Mouse (Mus musculus): ENCODE data around the gene Mical2. TPM values are rescaled to one million over a fixed set of nuclear protein-coding genes. Genes with fewer than 3 reads are reported as not detected.

Mical2 gene
- polyA plus RNA-seq, 1 experiment from 2014 or later, result 105 TPM

GRCm38 (mm10) chr7:112244683-112245082 lies 19.0 kb downstream of the Mical2 start:
- Histone ChIP-seq H3K27ac (replicated peaks) (peak overlapping the region; percentile 87), H3K36me3 (peaks cover 93% of the 10 kb centered on the region)
- 26% methylated on average over 6 of the region's 6 CpGs for WGBS

DNA sequence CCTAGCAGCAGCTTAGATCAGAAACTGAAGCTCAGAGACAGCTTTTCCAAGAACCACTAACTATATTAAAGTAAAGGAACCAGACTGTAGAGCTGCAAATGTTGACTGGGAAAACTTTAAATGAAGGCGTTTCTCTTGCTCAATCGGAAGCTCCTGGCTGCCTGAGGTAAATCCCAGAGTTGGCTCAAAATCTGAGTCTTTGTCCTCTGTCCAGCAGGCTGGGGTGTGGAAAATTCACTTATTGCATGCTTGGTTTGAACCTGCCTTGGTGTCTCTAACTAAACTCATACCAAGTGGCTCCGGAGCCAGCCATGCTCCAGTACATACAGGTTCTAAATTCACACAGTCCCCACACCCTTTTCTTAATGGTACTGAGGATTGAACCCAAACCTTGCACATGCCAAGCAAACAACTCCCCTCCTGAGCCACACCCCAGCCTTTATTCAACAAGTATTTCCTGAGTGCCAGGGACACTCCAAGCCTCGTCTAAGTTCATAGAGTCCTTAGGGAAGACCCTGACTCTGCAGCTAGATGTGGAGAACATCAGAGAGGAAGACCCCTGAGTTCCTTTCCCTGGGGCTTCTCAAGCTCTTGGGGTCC lies 20.3 kb downstream of the Mical2 start:
- H3K27ac ChIP-seq (replicated peaks), result peak overlapping the region; percentile 29
- no peak overlapping the region for H3K4me3 ChIP-seq
- no peak for ATAC-seq (ENCODE audit: extremely low read depth, insufficient number of reproducible peaks, low FRiP score, low TSS enrichment)
- H3K9ac ChIP-seq, result peak overlapping the region; percentile 37
- H3K36me3 ChIP-seq, result peaks cover 91% of the 10 kb centered on the region
- 75% methylated on average over 4 of the region's 4 CpGs for WGBS
- peaks cover 97% of the 10 kb centered on the region for H3K4me1 ChIP-seq
- no peaks in the 10 kb centered on the region for H3K27me3 ChIP-seq (replicated peaks)
- no peak overlapping the region for H3K4me2 ChIP-seq
- H3K9me3 ChIP-seq, result no peaks in the 10 kb centered on the region

More at GRCm38 (mm10) chr7:112244683-112245082, 19.0 kb downstream of the Mical2 start:
- ATAC-seq (ENCODE audit: extremely low read depth, insufficient number of reproducible peaks, low FRiP score, low TSS enrichment), result no peak
- Histone ChIP-seq H3K9me3 (no peaks in the 10 kb centered on the region), H3K27me3 (replicated peaks) (no peaks in the 10 kb centered on the region), H3K4me3 (no peak overlapping the region), H3K4me2 (no peak overlapping the region), H3K4me1 (peaks cover 96% of the 10 kb centered on the region), H3K9ac (peak overlapping the region; percentile 57)

DNA sequence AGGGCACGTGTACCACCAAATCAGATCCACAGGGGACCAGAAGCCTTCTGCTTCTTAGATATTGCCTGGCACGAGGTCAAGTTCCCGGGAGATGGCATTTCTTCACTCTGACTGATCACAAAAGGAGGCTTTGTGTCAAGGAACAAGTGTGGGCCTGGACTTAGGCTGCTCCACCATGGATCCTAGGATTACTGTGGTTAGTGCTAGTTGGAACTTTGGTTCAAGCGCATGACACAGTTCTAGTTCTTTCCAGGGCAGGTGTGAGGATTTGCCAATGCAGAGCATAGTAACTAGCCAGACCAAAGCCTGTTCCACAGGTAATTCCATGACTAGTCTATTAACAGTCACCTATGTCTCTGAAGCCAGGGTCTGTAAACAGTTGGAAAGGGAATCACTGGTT lies 20.8 kb downstream of the Mical2 start:
- no peaks in the 10 kb centered on the region for H3K9me3 ChIP-seq
- H3K9ac ChIP-seq, result no peak overlapping the region
- H3K4me1 ChIP-seq, result peaks cover 97% of the 10 kb centered on the region
- H3K4me3 ChIP-seq, result no peak overlapping the region
- H3K4me2 ChIP-seq, result no peak overlapping the region
- 77% methylated on average over 4 of the region's 4 CpGs for WGBS
- H3K27me3 ChIP-seq (replicated peaks), result no peaks in the 10 kb centered on the region
- peaks cover 87% of the 10 kb centered on the region for H3K36me3 ChIP-seq
- peak overlapping the region; percentile 29 for H3K27ac ChIP-seq (replicated peaks)
- no peak for ATAC-seq (ENCODE audit: extremely low read depth, insufficient number of reproducible peaks, low FRiP score, low TSS enrichment)

GRCm38 (mm10) chr7:112247890-112248289 lies 22.2 kb downstream of the Mical2 start:
- ATAC-seq (ENCODE audit: extremely low read depth, insufficient number of reproducible peaks, low FRiP score, low TSS enrichment), result no peak
- Histone ChIP-seq H3K27ac (replicated peaks) (peak overlapping the region; percentile 72), H3K4me3 (no peak overlapping the region), H3K4me2 (no peak overlapping the region), H3K9ac (no peak overlapping the region), H3K4me1 (peaks cover 97% of the 10 kb centered on the region), H3K27me3 (replicated peaks) (no peaks in the 10 kb centered on the region), H3K36me3 (peaks cover 82% of the 10 kb centered on the region), H3K9me3 (no peaks in the 10 kb centered on the region)
- 74% methylated on average over 3 of the region's 3 CpGs for WGBS

DNA sequence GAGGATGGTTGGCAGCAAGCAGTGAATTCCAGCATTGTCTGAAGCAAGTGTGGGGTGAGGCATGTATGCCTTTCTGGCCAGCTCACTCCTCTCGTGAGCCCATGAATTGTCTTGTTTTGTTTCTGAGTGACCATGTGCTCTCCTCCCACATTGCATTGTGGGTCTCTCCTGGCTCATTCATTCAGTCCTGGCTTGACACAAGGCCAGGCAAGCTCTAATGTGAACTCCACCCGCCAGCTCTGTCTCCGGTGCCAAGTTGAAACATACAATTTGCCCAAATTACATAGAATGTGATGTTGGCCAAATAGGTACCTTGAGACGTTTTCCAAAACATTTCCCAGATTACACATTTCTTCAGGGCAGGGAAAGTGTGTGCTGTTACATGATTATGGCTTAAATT lies 23.8 kb downstream of the Mical2 start:
- Histone ChIP-seq H3K27ac (replicated peaks) (peak overlapping the region; percentile 72), H3K9ac (no peak overlapping the region), H3K4me1 (peaks cover 95% of the 10 kb centered on the region), H3K27me3 (replicated peaks) (no peaks in the 10 kb centered on the region), H3K9me3 (no peaks in the 10 kb centered on the region), H3K4me2 (no peak overlapping the region), H3K36me3 (peaks cover 84% of the 10 kb centered on the region), H3K4me3 (no peak overlapping the region)
- ATAC-seq (ENCODE audit: extremely low read depth, insufficient number of reproducible peaks, low FRiP score, low TSS enrichment), result no peak
- WGBS, result 64% methylated on average over 4 of the region's 4 CpGs

DNA sequence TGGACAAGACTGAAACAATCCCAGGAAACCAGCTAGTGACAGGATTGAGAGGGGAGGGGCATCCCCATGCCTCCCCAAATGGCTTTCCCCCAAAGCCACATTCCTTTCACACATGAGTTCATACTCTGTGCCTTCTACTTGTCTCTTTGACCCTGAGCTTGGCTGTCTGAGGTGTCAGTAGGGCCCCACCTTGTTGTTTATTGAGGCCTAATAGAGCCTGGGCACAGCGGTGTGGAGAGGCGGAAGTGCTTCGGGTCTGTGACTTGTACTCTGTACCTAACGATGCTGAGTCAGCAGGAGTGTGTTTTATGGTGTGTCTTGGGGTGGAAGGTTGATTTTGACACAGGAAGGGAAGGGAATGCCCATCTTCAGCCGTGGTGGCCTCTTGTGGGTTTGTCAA lies 26.4 kb downstream of the Mical2 start:
- Histone ChIP-seq H3K36me3 (peaks cover 83% of the 10 kb centered on the region), H3K27ac (replicated peaks) (peak overlapping the region; percentile 72), H3K27me3 (replicated peaks) (no peaks in the 10 kb centered on the region), H3K4me3 (no peak overlapping the region), H3K4me1 (peaks cover 94% of the 10 kb centered on the region), H3K9ac (peak overlapping the region; percentile 67), H3K4me2 (no peak overlapping the region), H3K9me3 (no peaks in the 10 kb centered on the region)
- no peak for ATAC-seq (ENCODE audit: extremely low read depth, insufficient number of reproducible peaks, low FRiP score, low TSS enrichment)
- WGBS, result 51% methylated on average over 5 of the region's 5 CpGs

GRCm38 (mm10) chr7:112254233-112254632 lies 28.6 kb downstream of the Mical2 start:
- H3K4me2 ChIP-seq, result no peak overlapping the region
- H3K9ac ChIP-seq, result peak overlapping the region; percentile 15; the same call in 1 of the 2 replicates
- ATAC-seq (ENCODE audit: extremely low read depth, insufficient number of reproducible peaks, low FRiP score, low TSS enrichment), result no peak
- 62% methylated on average over 3 of the region's 3 CpGs for WGBS
- peaks cover 97% of the 10 kb centered on the region for H3K4me1 ChIP-seq
- no peaks in the 10 kb centered on the region for H3K9me3 ChIP-seq
- peaks cover 68% of the 10 kb centered on the region for H3K36me3 ChIP-seq
- H3K27me3 ChIP-seq (replicated peaks), result no peaks in the 10 kb centered on the region
- H3K4me3 ChIP-seq, result no peak overlapping the region
- H3K27ac ChIP-seq (replicated peaks), result peak overlapping the region; percentile 51; the same call in 1 of the 2 replicates

DNA sequence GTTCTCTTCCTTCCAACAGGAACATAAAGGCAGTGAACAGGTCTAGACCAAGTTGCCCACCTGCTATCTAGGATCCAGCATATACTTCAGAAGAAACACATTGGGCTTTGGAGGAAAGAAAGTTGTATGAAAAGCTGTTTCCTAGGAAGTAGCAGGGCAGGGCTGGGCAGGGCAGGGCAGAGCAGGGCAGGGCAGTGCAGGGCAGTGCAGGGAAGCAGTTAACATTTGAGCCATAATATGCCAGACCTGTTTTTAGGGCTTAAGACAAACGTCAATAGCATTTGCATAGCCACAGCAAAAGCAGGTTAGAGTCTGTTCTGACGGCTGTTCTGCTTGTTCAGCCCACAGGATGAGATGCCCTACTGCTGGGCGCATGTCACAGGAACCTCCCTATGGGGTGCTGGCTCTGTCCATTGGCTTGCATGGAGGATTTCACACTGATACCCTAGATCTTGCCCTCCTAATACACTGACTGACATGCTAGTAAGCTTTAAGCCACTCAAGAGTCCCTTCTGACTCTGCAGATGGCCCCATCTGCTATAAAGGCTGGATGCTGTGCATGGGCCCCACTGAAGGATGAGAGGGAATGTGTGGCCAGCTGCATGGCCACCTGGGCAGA lies 29.7 kb downstream of the Mical2 start:
- H3K27me3 ChIP-seq (replicated peaks), result no peaks in the 10 kb centered on the region
- H3K9ac ChIP-seq, result peak overlapping the region; percentile 62
- H3K4me2 ChIP-seq, result no peak overlapping the region
- WGBS, result 49% methylated on average over 3 of the region's 3 CpGs
- ATAC-seq (ENCODE audit: extremely low read depth, insufficient number of reproducible peaks, low FRiP score, low TSS enrichment), result no peak
- H3K27ac ChIP-seq (replicated peaks), result peak overlapping the region; percentile 96
- H3K36me3 ChIP-seq, result peaks cover 57% of the 10 kb centered on the region
- no peaks in the 10 kb centered on the region for H3K9me3 ChIP-seq
- H3K4me3 ChIP-seq, result no peak overlapping the region
- H3K4me1 ChIP-seq, result peaks cover 95% of the 10 kb centered on the region

DNA sequence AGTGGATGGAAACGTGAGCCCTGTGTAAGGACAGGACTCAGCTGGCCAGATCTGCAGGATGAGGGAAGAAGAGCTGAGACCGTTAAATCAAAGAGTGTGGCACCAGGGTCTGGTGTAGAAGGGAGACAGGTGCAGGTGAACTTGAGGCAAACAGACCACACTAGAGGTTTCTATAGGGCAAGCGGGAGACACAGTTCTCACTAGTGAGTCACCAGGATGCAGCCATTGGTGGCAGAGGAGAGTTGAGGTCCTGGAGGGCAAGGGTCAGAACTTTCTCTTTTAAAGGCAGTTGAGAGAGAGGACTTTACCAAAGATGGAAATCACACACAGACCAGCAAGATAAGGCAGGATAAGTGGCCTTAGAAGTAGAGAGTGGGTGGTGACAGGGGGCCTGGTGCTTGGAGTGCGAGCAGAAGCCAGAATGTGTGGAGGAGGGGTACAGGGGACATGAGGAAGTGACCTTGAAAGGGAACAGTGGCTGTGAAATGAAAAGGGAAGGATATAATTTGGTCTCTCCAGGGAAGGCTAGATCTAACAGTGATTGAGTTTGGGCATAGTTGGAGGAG lies 32.8 kb downstream of the Mical2 start:
- Histone ChIP-seq H3K9me3 (no peaks in the 10 kb centered on the region), H3K36me3 (peaks cover 56% of the 10 kb centered on the region), H3K4me1 (peaks cover 95% of the 10 kb centered on the region), H3K27ac (replicated peaks) (peak overlapping the region; percentile 96), H3K4me3 (no peak overlapping the region), H3K9ac (peak overlapping the region; percentile 48), H3K4me2 (no peak overlapping the region), H3K27me3 (replicated peaks) (no peaks in the 10 kb centered on the region)
- 32% methylated on average over 4 of the region's 4 CpGs for WGBS
- peak; percentile 72; the same call in 1 of the 2 replicates for ATAC-seq (ENCODE audit: extremely low read depth, insufficient number of reproducible peaks, low FRiP score, low TSS enrichment)

GRCm38 (mm10) chr7:112259286-112259685 lies 33.6 kb downstream of the Mical2 start:
- peak overlapping the region; percentile 69 for H3K9ac ChIP-seq
- WGBS, result 67% methylated on average over 4 of the region's 4 CpGs
- H3K27ac ChIP-seq (replicated peaks), result peak overlapping the region; percentile 96
- no peak for ATAC-seq (ENCODE audit: extremely low read depth, insufficient number of reproducible peaks, low FRiP score, low TSS enrichment)
- no peaks in the 10 kb centered on the region for H3K27me3 ChIP-seq (replicated peaks)
- H3K4me3 ChIP-seq, result no peak overlapping the region
- H3K4me2 ChIP-seq, result no peak overlapping the region
- H3K36me3 ChIP-seq, result peaks cover 48% of the 10 kb centered on the region
- no peaks in the 10 kb centered on the region for H3K9me3 ChIP-seq
- H3K4me1 ChIP-seq, result peaks cover 95% of the 10 kb centered on the region

DNA sequence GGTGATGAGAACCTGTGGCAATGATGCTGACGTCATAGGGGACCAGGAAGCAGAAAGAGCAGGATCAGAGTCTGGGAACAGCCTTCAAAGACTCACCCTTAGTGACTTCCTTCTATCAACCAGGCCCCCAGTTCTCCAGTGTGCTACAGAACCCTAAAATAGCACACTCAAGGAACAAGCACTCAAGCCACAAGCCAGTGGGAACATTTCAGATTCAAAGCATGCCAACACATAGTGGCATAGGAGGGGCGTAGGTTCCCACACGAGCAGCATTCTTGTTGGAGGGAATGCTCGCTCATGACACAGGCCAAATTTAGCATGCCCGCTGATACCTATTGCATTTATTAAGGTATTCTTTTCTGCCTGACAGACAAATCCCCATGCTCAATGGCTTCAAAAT lies 35.5 kb downstream of the Mical2 start:
- no peak overlapping the region for H3K9ac ChIP-seq
- peaks cover 96% of the 10 kb centered on the region for H3K4me1 ChIP-seq
- no peaks in the 10 kb centered on the region for H3K27me3 ChIP-seq (replicated peaks)
- H3K27ac ChIP-seq (replicated peaks), result peak overlapping the region; percentile 97
- peaks cover 31% of the 10 kb centered on the region for H3K36me3 ChIP-seq
- ATAC-seq (ENCODE audit: extremely low read depth, insufficient number of reproducible peaks, low FRiP score, low TSS enrichment), result peak; percentile 35; the same call in 1 of the 2 replicates
- 34% methylated on average over 5 of the region's 5 CpGs for WGBS
- no peak overlapping the region for H3K4me2 ChIP-seq
- no peaks in the 10 kb centered on the region for H3K9me3 ChIP-seq
- H3K4me3 ChIP-seq, result no peak overlapping the region

Measured in heart, embryonic 13.5 days (tissue).